Mouse (Mus musculus): ENCODE measurements around the gene Col4a6. TPM values are rescaled to one million over a fixed set of nuclear protein-coding genes. Genes with fewer than 3 reads are reported as not detected.

The Col4a6 gene
- polyA plus RNA-seq, 1 experiment from 2014 or later, result 1.2 TPM

DNA sequence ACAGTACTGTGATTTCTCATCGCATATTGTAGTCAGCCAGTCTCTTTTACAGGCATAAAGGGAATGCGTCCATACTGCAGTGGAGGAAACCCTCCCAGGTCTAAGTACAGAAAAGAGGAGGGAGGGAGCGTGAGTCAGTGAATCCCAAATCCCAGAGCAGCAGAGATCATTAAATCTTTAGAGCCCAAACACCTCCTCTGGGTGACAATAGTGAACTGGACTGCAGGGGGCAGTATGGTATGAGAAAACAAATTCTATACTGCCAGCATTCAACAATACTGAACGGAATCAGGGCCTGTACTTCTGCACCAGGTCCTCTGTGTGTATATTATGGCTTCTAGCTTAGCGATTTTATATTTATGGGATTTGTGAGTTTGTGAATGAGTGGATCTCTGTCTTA, 261.1 kb downstream of the Col4a6 start:
- Histone ChIP-seq H3K27me3 (replicated peaks; ENCODE audit: low read depth, poor library complexity, severe bottlenecking) (peaks cover 94% of the 10 kb centered on the region), H3K27ac (replicated peaks) (no peak overlapping the region), H3K9me3 (no peaks in the 10 kb centered on the region), H3K36me3 (replicated peaks) (no peaks in the 10 kb centered on the region), H3K4me3 (no peak overlapping the region), H3K4me1 (no peaks in the 10 kb centered on the region)
- WGBS, result 38% methylated on average over 5 of the region's 5 CpGs
- DNase-seq (ENCODE audit: low spot score), result peak; percentile 32

DNA sequence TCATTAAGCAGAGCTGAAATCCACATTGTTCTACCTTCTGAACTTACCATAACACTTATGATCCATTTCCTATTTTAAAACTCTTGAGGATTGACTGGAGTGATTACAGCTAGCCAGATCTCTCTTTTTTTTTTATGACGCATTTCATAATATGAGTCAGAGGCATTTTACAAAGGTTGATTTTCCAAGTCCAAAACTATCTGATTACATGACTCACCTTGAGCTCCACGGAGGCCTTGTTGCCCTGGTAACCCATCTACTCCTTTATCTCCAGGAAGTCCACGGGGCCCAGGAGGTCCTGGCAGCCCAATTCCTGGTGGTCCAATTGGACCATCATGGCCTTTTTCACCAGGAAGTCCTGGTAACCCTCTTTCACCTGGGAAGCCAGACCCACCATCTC, 274.9 kb downstream of the Col4a6 start:
- H3K4me1 ChIP-seq, result no peaks in the 10 kb centered on the region
- WGBS, result 74% methylated on average over 3 of the region's 3 CpGs
- no peak overlapping the region for H3K27ac ChIP-seq (replicated peaks)
- peaks cover 96% of the 10 kb centered on the region for H3K27me3 ChIP-seq (replicated peaks; ENCODE audit: low read depth, poor library complexity, severe bottlenecking)
- H3K4me3 ChIP-seq, result no peak overlapping the region
- no peaks in the 10 kb centered on the region for H3K36me3 ChIP-seq (replicated peaks)
- DNase-seq (ENCODE audit: low spot score), result no peak
- no peaks in the 10 kb centered on the region for H3K9me3 ChIP-seq

DNA sequence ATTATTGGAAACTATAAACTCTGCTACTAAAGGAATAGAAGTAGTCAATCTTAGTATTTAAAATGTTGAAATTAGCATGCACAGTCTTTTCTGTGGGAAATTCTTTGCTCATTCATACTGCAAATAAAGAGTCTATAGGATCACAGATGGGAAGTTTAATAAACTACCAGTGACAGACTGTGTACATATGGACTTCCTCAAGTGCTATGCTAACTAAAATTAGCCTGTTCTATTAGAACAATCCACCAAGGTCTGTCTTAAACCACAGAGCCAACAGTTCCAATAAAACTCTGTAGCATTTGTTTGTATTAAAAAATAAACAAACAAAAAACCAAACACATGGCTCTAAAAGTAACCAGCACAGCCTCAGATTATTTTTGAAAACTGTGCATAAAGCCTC, 278.8 kb downstream of the Col4a6 start:
- peaks cover 96% of the 10 kb centered on the region for H3K27me3 ChIP-seq (replicated peaks; ENCODE audit: low read depth, poor library complexity, severe bottlenecking)
- no peaks in the 10 kb centered on the region for H3K36me3 ChIP-seq (replicated peaks)
- no peak overlapping the region for H3K27ac ChIP-seq (replicated peaks)
- no peaks in the 10 kb centered on the region for H3K4me1 ChIP-seq
- no peaks in the 10 kb centered on the region for H3K9me3 ChIP-seq
- no peak for DNase-seq (ENCODE audit: low spot score)
- no peak overlapping the region for H3K4me3 ChIP-seq

DNA sequence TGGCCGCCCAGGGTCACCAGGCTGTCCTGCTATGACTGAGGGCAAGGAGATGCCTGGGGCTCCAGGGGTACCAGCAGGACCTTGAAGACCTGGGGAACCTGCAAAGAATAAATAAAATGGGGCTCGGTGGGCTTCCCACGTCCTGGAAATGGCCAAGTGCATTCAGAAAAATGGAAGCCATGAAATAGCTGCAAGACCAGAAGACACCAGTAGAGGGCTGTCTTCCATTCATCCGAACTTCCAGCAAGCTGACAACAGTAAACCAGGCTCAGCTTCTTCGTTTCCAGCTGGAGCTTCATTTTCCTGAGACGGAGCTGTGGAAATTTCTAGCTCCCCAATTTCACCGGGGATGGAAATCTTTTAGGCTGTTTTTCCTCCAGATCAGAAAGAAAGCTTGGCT, 298.5 kb downstream of the Col4a6 start:
- Histone ChIP-seq H3K4me1 (no peaks in the 10 kb centered on the region), H3K36me3 (replicated peaks) (no peaks in the 10 kb centered on the region), H3K9me3 (no peaks in the 10 kb centered on the region), H3K27ac (replicated peaks) (no peak overlapping the region), H3K4me3 (no peak overlapping the region), H3K27me3 (replicated peaks; ENCODE audit: low read depth, poor library complexity, severe bottlenecking) (peaks cover 97% of the 10 kb centered on the region)
- DNase-seq (ENCODE audit: low spot score), result peak; percentile 42
- 44% methylated on average over 7 of the region's 7 CpGs for WGBS

DNA sequence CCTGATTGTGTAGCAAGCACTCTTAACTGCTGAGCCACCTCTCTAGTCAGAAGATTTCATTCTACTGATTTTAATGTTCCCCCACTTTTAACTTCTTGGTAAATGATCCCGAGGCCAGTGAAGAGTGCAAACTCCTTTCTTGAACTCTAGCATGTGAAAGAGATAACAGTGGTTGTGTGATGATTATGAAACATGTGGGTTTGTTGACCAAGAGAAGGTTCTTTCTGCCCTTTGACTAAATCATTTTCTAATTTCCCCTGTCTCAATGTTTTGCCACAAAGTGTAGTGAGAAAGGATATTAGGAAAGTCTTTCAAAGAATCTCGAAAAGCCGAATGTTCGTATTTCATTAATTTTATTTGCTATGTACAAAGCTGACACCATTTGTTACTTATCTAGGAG, 308.8 kb downstream of the Col4a6 start:
- Histone ChIP-seq H3K9me3 (no peaks in the 10 kb centered on the region), H3K36me3 (replicated peaks) (no peaks in the 10 kb centered on the region), H3K4me3 (no peak overlapping the region), H3K27me3 (replicated peaks; ENCODE audit: low read depth, poor library complexity, severe bottlenecking) (peaks cover 81% of the 10 kb centered on the region), H3K4me1 (no peaks in the 10 kb centered on the region), H3K27ac (replicated peaks) (no peak overlapping the region)
- no peak for DNase-seq (ENCODE audit: low spot score)
- WGBS, result 94% methylated on average over 4 of the region's 4 CpGs

DNA sequence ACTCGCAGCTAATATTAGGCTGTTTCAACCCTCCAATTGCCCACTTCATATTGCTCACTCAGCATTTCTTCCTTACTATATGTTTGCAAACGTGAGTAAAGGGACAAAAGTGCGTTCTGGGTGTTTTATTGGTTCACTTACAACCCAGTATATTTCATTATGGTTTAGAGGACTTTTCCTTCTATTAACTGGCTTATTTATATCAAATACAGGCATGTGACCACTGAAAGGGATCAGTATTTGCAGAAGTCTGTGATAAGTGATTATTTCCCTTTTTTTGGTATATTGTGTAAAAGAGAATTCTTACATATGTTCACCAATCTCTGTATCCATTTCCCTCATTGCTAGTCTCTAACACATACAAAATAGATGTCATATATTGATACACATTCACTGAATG, 313.5 kb downstream of the Col4a6 start:
- no peak for DNase-seq (ENCODE audit: low spot score)
- Histone ChIP-seq H3K4me1 (no peaks in the 10 kb centered on the region), H3K27ac (replicated peaks) (no peak overlapping the region), H3K9me3 (no peaks in the 10 kb centered on the region), H3K36me3 (replicated peaks) (no peaks in the 10 kb centered on the region), H3K4me3 (no peak overlapping the region), H3K27me3 (replicated peaks; ENCODE audit: low read depth, poor library complexity, severe bottlenecking) (peaks cover 81% of the 10 kb centered on the region)
- 72% methylated on average over 3 of the region's 3 CpGs for WGBS

DNA sequence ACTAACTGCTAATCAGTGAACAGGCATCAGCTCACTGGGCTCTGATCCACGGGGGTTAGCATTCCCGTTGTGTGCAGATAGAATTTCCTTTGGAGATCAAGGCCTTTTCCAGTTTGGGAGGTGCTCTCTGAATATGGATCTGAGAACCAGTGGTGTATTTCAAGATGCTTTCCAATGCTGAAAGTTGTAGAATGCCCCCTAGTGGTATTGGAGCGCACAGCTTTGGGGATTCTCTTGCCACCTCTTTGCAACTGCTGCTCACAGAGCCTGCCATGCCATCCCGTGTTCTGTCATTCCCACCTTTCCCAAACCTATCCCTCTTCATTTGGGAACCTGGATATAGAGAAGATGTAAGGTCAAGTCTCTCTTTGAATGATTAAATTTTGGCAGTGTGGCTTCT, 315.7 kb downstream of the Col4a6 start:
- no peak overlapping the region for H3K4me3 ChIP-seq
- H3K36me3 ChIP-seq (replicated peaks), result no peaks in the 10 kb centered on the region
- peaks cover 87% of the 10 kb centered on the region for H3K27me3 ChIP-seq (replicated peaks; ENCODE audit: low read depth, poor library complexity, severe bottlenecking)
- H3K9me3 ChIP-seq, result no peaks in the 10 kb centered on the region
- H3K27ac ChIP-seq (replicated peaks), result no peak overlapping the region
- WGBS, result 36% methylated on average over 4 of the region's 4 CpGs
- peak; percentile 20 for DNase-seq (ENCODE audit: low spot score)
- no peaks in the 10 kb centered on the region for H3K4me1 ChIP-seq

DNA sequence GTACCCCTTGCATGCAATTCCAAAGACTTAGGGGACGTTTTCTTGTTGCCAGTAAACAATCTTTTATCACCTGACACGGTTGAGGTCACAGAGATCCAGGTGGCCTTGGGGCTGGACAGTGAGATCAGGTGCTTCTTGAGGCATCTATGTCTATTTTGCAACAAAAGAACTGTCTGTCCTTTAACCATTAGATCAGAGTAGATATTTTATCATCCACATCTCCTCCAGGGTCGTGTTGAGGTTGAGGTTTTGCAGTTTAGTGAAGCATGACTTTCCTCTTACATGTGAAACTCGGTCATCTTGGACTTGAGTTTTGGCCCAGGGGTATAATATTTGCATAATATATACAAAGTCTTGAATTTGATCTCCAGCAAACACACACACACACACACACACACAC, 316.2 kb downstream of the Col4a6 start:
- Histone ChIP-seq H3K27ac (replicated peaks) (no peak overlapping the region), H3K27me3 (replicated peaks; ENCODE audit: low read depth, poor library complexity, severe bottlenecking) (peaks cover 87% of the 10 kb centered on the region), H3K4me3 (no peak overlapping the region), H3K9me3 (no peaks in the 10 kb centered on the region), H3K4me1 (no peaks in the 10 kb centered on the region), H3K36me3 (replicated peaks) (no peaks in the 10 kb centered on the region)
- DNase-seq (ENCODE audit: low spot score), result no peak
- WGBS, result 58% methylated on average over 4 of the region's 4 CpGs

DNA sequence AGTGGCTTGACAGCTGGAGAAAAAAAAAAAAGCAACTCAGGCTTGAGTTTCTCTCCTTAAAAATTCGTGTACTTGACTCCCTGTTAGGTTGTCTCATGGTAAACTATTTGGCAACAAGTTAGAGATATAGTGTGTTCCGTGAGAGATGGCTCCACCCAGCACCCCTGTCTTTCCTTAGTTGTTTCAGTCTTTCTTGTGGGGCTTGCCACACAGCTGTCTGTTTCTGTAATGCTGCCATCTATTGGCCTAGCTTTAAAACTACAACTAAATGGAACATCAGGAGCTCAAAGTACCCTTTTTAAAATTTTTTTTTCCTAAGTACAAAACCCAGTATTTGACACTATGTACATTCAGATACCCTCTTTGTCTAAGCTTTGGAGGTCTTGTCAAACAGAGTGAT, 317.2 kb downstream of the Col4a6 start:
- H3K4me1 ChIP-seq, result 0 out of 2 replicates have a peak, but pooled peaks cover 3% of the 10 kb centered on the region

DNA sequence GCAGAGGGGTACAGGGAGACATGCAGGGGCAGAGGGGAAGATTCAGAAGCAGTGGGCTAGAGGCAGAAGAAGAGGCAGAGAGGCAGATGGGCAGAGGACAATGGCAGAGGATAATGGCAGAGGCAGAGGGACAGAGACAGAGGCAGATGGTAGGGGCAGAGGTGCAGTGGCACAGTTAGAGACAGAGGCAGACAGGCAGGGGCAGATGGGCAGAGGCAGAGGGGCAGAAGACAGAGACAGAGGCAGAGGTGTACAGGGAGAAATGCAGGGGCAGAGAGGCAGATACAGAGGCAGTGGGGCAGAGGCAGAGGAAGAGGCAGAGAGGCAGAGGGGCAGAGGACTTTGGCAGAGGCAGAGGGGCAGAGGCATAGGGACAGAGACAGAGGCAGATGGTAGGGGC, 322.7 kb downstream of the Col4a6 start:
- Histone ChIP-seq H3K9me3 (no peaks in the 10 kb centered on the region), H3K27me3 (replicated peaks; ENCODE audit: low read depth, poor library complexity, severe bottlenecking) (peaks cover 69% of the 10 kb centered on the region), H3K4me1 (0 out of 2 replicates have a peak, but pooled peaks cover 5% of the 10 kb centered on the region), H3K4me3 (no peak overlapping the region), H3K27ac (replicated peaks) (0 out of 2 replicates have a peak overlapping the region, but pooled peaks have one; percentile 24), H3K36me3 (replicated peaks) (no peaks in the 10 kb centered on the region)
- DNase-seq (ENCODE audit: low spot score), result no peak

More for the DNA sequence above, 317.2 kb downstream of the Col4a6 start:
- H3K9me3 ChIP-seq, result no peaks in the 10 kb centered on the region
- H3K36me3 ChIP-seq (replicated peaks), result no peaks in the 10 kb centered on the region
- H3K4me3 ChIP-seq, result no peak overlapping the region
- H3K27ac ChIP-seq (replicated peaks), result no peak overlapping the region
- WGBS, result 16% methylated on average over 2 of the region's 2 CpGs
- DNase-seq (ENCODE audit: low spot score), result no peak
- peaks cover 92% of the 10 kb centered on the region for H3K27me3 ChIP-seq (replicated peaks; ENCODE audit: low read depth, poor library complexity, severe bottlenecking)

DNA sequence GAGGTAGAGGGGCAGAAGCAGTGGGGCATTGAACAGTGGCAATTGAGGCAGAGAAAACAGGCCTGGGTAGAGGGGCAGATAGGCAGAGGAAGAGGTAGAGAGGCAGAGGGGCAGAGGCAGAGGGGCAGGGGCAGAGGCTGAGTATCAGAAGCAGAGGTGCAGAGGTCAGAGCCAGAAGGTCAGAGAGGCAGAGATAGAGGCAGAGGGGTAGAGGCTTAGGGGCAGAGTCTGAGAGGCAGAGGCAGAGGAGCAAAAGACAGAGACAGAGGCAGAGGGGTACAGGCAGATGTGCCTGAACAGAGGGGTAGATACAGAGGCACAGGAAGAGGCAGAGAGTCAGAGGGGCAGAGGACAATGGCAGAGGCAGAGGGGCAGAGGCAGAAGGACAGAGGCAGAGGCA, 323.6 kb downstream of the Col4a6 start:
- Histone ChIP-seq H3K27ac (replicated peaks) (peak overlapping the region; percentile 30; the same call in 1 of the 2 replicates), H3K9me3 (no peaks in the 10 kb centered on the region), H3K27me3 (replicated peaks; ENCODE audit: low read depth, poor library complexity, severe bottlenecking) (peaks cover 60% of the 10 kb centered on the region), H3K36me3 (replicated peaks) (no peaks in the 10 kb centered on the region), H3K4me1 (0 out of 2 replicates have a peak, but pooled peaks cover 5% of the 10 kb centered on the region), H3K4me3 (no peak overlapping the region)
- DNase-seq (ENCODE audit: low spot score), result no peak

DNA sequence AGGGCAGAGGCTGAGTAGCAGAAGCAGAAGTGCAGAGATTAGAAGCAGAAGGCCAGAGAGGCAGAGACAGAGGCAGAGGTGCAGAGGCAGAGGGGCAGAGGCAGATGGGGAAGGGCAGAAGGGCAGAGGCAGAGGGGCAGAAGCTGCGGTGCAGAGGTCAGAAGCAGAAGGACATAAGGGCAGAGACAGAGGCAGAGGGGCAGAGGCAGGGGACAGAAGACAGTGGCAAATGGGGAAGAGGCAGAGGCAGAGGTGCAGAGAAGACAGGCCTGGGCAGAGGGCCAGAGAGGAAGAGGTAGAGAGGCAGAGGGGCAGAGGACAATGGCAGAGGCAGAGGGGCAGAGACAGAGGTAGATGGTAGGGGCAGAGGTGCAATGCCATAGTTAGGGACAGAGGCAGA, 324.2 kb downstream of the Col4a6 start:
- DNase-seq (ENCODE audit: low spot score), result no peak
- 60% methylated on average over 1 of the region's 1 CpGs for WGBS
- Histone ChIP-seq H3K9me3 (no peaks in the 10 kb centered on the region), H3K36me3 (replicated peaks) (no peaks in the 10 kb centered on the region), H3K27ac (replicated peaks) (no peak overlapping the region), H3K27me3 (replicated peaks; ENCODE audit: low read depth, poor library complexity, severe bottlenecking) (peaks cover 54% of the 10 kb centered on the region), H3K4me1 (0 out of 2 replicates have a peak, but pooled peaks cover 5% of the 10 kb centered on the region), H3K4me3 (no peak overlapping the region)
